Mouse (Mus musculus): ENCODE data around the gene Gm29866. TPM values are rescaled to one million over a fixed set of nuclear protein-coding genes. Genes with fewer than 3 reads are reported as not detected.
"Not testable (repeated sequence)": the region's sequence is repeated elsewhere in the genome, so short reads cannot be mapped to it uniquely, and the experiment has no call there.

Gene Gm29866
- polyA plus RNA-seq (2012; rRNA removed) (not detected in 2 replicates), polyA plus RNA-seq (2014; fragmentation: Nextera tagmentation; extraction: Ambion mirVana) (not detected in 2 replicates)

- H3K4me2 ChIP-seq (replicated peaks; ENCODE audit: low read depth, low read length, severe bottlenecking); H3K9ac ChIP-seq (ENCODE audit: low read depth, low read length, severe bottlenecking); H3K36me3 ChIP-seq (ENCODE audit: control insufficient read depth, insufficient read depth, low read length); H3K9me3 ChIP-seq (ENCODE audit: control insufficient read depth, low read length); H3K4me3 ChIP-seq (replicated peaks; ENCODE audit: low read length); DNase-seq (ENCODE audit: low spot score); H3K4me1 ChIP-seq (ENCODE audit: control insufficient read depth, insufficient read depth, low read length); H3K27me3 ChIP-seq (ENCODE audit: control insufficient read depth, insufficient read depth, low read length); H3K27ac ChIP-seq (replicated peaks; ENCODE audit: low read depth, low read length); ATAC-seq (ENCODE audit: low FRiP score, low read depth): not testable (repeated sequence)
- WGBS: no CpG with 5 or more reads among the region's 6 CpGs
These were observed at the start of gene Gm29866 for GRCm38 (mm10) chrY:20993557-20993956. TSS of gene Gm29866 (minus strand) at chrY:20993657.

Other genes with a start within 250 kb of the Gm29866 start
- gene Gm20909, start 170.9 kb upstream of the Gm29866 start, polyA plus RNA-seq (2012; rRNA removed): not detected in 2 replicates
- not detected in 2 replicates for gene Gm20909, start 170.9 kb upstream of the Gm29866 start, polyA plus RNA-seq (2014; fragmentation: Nextera tagmentation; extraction: Ambion mirVana)
- not detected in 2 replicates for gene Gm20865, start 247.9 kb upstream of the Gm29866 start, polyA plus RNA-seq (2012; rRNA removed)
- gene Gm20865, start 247.9 kb upstream of the Gm29866 start, polyA plus RNA-seq (2014; fragmentation: Nextera tagmentation; extraction: Ambion mirVana): not detected in 2 replicates

Data from limb, embryonic 14.5 days (tissue).